Mouse (Mus musculus): Measurements from ENCODE around the gene Ackr3. TPM values are rescaled to one million over a fixed set of nuclear protein-coding genes. Genes with fewer than 3 reads are reported as not detected.

Ackr3 gene
- 1.1 TPM in 1 of 2 replicates, not detected in the other for total RNA-seq (2015; ENCODE audit: low replicate concordance)
- total RNA-seq (2017; ENCODE audit: low replicate concordance), result not detected in 2 replicates

DNA sequence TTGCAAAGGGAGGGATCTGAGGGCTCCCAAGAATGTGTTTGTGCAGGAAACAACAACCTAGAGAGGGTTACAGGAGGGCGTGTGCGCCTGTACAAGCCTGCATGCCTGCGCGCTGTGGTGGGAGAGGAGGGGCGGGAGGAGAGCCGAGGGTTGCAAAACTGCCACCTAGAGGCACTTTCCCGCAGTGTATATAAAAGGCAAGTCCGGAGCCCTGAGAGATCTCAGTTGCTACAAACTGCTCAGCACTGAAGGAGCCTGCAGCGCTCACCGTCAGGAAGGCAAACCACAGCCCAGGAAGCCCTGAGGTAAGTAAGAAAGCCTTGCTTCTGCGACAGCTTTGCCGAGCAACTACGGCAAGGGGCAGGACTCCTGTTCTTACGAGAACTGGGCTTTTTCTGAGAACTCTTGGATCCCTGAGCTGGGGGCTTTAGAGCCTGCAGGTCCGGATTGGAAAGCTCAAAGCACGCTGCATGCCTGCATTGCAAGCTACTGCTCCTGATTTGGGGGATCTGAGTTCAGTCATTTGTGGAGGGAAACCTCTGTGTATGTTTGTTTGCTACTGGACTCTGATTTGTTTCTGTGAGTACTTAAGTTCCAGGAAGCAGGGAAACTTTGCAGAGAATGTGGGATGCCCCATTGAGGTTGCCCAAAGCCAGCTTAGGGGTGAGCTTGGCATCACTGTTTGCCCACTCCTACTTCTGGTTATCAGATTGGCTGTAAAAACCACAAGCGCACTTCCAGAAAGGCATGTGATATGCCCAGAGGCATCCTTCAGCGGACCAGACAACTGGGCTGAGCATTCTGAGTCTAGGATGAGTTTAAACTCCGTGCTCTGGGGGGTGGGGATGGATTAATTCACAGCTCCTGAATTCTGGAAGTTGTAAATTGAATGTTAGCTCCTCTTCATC is at the start of gene Ackr3:
Ackr3 (plus strand) TSS at position 198 of the 908 bp plus-strand sequence.
- ATAC-seq (replicated peaks; ENCODE audit: low FRiP score, poor library complexity, severe bottlenecking), result peak; percentile 32; the same call in 1 of the 2 replicates

DNA sequence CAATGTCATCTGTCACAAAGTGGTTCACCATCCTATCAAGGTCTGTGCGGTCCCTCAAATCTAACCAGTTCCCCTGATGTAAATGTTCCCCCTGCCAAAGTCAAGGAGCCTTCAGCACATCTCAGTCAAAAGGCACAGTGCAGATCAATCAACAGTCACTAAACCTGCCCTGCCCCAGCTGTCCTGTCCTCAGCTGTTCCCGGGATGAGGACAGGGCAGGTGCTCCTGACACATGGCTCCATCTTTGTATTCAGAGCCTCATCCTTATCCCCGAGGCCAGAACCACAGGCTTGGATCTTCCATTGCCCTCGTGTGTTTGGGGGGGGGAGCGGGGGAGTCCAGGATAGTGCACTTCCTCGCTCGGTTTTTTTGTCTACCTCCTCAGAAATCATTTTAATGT is 47.2 kb upstream of the Ackr3 start:
- ATAC-seq (replicated peaks; ENCODE audit: low FRiP score, poor library complexity, severe bottlenecking), result no peak

DNA sequence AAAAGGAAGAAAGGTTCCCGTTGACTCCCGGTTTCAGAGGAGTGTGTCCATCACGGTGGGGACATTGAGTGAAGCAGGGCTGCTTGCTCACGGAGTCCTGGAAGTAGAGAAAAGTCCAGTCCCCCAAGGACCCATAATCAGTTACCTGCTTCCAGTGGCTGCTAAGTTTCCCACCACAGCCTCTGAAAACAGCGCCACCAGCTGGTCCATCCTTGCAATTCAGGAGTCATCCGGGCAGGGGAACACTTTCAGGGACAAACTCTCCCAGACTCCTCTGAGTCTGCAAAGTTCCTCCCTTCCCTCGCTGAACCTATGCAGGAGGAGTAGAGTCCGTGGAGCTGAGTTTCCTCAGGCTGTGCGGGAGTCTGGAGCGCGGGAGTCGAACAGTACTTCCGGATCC is 43.9 kb upstream of the Ackr3 start:
- ATAC-seq (replicated peaks; ENCODE audit: low FRiP score, poor library complexity, severe bottlenecking), result no peak

DNA sequence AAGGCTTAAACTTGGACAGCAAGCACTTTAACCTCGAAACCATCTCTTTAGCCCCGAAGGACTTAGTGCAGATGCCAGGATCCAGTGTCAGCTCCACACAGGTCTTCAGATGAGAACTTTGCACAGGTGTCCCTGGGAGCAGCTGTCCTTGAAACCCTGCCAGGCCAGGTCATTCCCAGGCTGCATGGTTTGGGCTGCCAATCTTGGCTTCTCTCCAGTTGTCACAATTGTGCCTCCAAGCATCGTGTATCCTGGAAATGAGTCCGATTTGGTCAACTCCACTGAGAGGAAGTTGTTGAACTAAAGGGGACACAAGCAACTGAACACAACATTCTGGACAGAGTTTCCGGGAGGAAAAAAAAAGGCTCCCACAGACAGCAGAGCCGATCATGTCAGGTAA is 42.2 kb upstream of the Ackr3 start:
- ATAC-seq (replicated peaks; ENCODE audit: low FRiP score, poor library complexity, severe bottlenecking), result no peak

DNA sequence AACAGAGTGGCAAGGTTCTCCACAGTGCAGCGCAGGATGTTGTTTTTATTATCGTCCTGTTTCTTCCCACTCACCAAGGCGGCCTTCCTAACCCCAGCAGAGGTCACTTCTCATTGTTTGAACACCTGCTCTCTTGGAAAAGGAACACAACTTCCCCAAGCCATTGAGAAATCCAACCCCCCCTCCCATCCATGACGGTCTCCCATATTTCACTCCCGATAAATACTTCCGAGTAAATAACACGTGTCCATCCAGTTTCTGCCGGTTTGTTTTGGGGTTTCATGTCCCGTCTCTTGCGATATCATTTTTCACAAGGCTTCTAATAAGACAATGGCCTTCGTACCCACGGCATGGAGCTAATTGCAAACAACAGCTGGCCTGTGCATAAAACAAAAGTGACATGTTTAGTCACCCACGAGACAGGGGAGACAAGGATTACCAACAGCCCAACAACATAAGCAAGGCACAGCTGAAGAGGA is 41.4 kb upstream of the Ackr3 start:
- ATAC-seq (replicated peaks; ENCODE audit: low FRiP score, poor library complexity, severe bottlenecking), result no peak

DNA sequence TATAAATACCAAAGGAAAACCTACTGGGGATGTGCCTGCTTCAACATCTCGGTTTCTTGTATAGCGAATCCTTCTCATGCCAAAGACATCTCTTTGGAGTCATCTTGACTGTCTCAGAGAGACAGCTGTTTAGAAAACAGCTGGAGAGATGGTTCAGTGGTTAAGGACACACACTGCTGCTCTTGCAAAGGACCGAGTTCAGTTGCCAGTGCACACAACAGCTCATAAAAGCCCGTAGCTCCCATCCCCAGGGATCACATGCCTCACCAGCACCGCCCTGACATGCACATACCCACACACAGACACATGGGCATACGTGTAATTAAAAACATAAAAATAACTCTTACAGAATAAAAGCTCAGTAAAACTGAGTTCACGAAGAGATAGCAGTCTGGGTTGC is 40.6 kb upstream of the Ackr3 start:
- ATAC-seq (replicated peaks; ENCODE audit: low FRiP score, poor library complexity, severe bottlenecking), result no peak

DNA sequence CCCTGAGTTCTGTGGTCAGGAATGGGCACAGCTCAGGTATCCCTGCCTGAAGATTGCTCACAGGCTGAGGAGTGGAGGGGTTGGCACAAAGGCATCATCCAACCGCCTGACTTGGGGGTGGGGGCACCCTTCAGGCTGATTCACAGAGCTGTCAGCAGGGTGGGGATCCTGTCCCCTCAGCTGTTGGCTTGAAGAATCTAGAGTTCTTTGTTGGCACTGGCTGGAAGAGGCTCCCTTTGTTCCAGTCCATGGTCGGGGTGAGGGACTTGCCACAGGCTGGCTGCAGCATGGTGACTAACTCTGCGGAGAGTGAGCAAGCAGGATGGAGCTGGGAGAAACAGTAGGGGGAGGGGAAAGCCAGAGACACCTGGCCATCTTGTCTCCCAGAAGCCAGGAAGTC is 39.5 kb upstream of the Ackr3 start:
- ATAC-seq (replicated peaks; ENCODE audit: low FRiP score, poor library complexity, severe bottlenecking), result no peak

DNA sequence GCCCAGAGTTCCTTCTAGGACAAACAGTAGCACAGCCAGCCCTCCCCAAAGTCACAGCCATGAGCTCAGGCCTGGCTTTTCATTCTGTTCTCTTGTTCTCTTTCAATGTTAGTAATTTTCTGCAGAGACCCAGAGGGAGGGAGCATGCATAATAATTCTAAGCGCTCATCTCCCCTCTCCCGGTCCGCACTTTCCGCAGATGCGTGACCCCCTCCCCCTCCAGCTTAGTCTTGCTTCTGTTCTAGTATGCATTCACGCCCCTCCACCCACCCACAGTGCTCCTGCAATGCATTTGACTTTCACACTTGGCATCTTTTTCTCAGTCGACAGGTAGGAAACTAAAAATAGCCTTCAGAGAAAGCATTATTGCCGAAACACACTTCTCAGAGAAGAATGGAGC is 29.4 kb upstream of the Ackr3 start:
- ATAC-seq (replicated peaks; ENCODE audit: low FRiP score, poor library complexity, severe bottlenecking), result no peak

DNA sequence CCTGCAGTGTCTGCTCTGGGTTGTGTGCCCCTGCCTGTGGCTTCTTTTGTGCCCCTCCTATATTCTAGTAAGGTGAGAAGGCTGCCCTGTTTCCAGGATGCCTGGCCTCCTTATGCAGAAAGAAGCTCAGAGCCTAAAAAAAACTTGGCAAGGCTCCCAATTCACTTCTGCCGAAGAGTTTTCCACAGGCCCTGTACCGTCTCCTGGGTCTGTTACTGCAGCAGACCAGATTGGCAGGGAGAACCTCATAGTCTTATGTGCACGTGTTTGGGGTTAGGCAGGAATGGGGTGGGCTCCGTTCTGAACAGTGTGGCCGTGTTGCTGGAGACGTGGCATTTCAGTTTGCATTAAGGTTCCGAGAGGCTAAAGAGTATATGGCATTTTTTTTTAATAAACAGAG is 27.6 kb upstream of the Ackr3 start:
- no peak for ATAC-seq (replicated peaks; ENCODE audit: low FRiP score, poor library complexity, severe bottlenecking)

DNA sequence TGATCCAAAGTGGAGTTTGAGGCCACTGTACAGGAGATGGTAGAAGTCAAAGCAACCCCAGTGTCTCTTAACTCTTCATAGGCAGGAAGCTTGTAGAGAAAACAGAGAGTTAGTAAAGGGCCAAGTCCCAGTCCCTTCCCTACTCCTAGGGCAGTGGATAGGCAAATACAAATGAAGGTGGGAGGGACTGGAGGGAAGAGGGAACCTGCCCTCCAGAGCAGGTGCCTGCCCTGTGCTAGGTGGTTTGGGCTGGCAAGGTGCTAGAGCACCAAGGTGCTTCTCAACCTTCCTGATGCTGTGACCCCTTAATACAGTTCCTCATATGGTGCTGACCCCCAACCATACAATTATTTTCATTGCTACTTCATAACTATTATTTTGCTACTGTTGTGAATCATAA is 26.2 kb upstream of the Ackr3 start:
- no peak for ATAC-seq (replicated peaks; ENCODE audit: low FRiP score, poor library complexity, severe bottlenecking)

DNA sequence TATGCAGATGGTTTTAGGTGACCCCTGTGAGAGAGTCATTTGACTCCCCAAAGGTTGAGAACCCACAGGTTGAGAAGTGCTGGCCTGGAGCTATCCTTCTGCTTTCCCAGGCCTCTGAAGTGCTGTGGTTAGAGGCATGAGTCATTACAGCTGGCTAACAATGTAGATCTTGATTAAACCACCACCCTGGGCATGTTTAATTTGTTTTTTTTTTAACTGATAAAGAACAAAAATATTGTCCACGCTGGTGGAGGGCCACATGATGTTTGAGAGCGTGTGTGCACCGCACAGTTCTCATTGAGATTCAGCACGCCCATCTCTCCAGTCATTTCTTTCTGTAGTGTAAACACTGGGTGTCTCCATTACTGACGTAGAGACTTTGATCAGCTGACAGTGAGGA is 25.8 kb upstream of the Ackr3 start:
- ATAC-seq (replicated peaks; ENCODE audit: low FRiP score, poor library complexity, severe bottlenecking), result no peak

DNA sequence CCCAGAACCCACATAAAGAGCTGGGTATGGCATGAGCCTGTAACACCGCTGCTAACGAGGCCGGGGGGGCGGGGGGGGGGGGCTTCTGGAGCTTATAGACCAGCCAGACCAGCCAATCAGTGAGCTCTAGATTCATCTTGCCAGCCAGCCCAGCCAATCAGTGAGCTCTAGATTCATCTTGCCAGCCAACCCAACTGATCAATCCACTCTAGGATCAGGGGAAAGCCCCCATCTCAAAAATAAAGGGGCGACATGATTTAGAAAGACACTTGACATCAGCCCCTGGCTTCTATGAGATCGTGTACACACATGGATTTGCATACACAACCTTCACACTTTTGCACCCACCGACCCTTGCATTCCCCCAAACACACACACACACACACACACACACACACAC is 23.3 kb upstream of the Ackr3 start:
- no peak for ATAC-seq (replicated peaks; ENCODE audit: low FRiP score, poor library complexity, severe bottlenecking)

DNA sequence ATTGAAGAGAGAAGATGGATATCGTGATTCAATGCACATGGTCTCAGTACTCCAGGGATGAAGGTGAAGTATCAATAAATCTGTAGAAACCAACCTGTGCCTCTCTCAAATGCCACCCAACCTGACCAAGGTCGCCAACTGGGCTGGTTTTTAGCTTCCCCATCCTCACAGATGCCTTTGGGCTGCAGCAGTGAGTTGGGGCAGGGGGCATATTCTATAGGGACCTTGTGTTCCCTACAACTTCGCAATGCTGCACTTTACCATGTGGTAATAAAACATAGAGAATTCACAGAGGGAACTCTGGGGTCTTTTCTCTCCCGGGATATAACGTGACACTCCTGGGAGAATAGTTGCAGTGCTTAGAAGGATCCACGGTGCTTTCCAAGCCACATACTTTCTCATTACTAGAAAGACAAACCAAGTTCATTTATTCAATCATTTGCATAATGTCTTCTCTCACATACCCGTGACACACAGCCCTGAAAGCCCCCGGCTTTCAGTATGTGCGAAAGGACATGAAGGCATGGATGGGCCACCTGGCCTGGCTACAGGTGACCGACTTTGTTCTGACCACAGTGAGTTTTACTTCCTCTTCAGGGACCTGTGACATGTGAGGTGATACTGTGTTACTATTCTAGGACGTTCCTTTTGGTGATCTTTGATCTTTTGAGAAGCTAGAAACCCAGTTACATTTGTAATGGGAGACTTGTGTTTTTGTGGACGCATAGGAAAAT is 22.6 kb upstream of the Ackr3 start:
- ATAC-seq (replicated peaks; ENCODE audit: low FRiP score, poor library complexity, severe bottlenecking), result no peak

DNA sequence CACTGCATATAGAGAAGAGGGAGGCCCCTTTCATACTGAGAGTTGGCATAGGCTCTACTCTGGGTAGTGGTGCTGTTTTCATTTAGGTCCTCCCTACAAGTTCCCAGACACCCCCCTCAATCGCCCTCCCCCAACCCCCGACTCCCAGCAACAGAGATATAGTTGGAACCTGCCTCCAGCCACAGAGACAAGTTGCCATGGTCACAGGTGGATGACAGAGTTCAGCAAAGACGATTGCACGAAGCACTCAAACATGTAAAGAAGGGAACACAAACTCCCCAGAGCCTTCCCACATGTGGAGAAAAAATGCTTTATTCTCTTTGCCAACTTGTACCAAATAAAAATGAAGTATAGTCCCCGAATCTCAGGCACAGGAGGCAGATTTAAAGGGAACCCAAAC is 21.3 kb upstream of the Ackr3 start:
- ATAC-seq (replicated peaks; ENCODE audit: low FRiP score, poor library complexity, severe bottlenecking), result no peak

DNA sequence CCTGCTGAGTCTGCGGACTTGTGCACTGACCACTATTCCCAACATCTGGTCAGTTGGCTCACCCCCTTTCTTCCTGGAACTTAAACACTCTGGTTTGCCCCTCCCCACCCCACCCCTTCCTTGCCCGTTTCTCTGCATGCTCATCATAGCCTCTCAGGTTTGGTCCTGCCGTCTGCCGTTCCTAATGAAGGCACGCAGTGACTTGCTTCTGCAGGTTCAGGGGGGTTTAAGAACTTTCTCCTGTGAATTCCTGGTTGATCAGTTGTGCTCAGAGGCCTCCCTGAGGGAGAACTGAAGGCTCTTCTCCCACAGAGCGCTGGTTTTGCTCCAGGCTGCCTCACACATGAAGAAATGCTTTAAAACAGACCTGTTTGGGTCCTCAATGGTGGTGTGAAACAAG is 20.2 kb upstream of the Ackr3 start:
- ATAC-seq (replicated peaks; ENCODE audit: low FRiP score, poor library complexity, severe bottlenecking), result no peak

DNA sequence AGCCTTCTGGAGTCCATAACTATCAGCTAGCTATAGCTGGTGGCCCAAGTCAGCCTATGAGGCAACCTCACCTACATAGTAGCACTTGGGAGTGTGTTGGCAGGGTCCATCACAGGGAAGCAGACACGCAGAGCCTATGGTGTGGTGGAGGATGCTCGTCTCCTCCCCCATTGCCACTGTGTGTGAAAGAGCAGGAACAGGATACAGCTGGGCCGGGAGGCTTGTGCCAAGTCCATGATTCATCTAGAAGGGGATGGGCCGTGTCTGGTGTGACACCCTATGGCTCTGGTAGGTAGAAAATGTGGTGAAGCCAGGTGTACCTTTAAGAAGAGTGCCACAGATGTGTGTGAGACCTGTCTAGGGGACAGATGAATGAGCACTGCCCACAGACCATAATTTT is 17.6 kb upstream of the Ackr3 start:
- ATAC-seq (replicated peaks; ENCODE audit: low FRiP score, poor library complexity, severe bottlenecking), result no peak

DNA sequence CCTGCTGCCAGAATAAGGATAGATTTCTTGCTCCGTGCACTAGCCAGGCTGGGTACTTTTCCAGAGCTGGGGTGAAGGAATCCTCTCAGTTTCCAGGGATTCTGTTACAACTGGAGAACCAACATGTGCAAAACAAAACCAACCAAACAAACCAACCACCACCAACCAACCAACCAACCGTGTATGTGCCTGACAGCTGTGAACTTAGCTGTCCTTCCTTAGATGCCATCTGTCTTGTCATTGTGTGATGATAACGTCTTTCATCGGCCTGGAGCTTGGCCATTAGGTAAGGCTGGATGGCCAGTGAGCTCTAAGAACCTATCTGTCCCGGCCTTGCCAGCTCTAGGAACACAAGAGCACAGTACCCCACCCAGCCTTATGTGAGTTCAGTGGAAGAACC is 16.9 kb upstream of the Ackr3 start:
- ATAC-seq (replicated peaks; ENCODE audit: low FRiP score, poor library complexity, severe bottlenecking), result no peak

DNA sequence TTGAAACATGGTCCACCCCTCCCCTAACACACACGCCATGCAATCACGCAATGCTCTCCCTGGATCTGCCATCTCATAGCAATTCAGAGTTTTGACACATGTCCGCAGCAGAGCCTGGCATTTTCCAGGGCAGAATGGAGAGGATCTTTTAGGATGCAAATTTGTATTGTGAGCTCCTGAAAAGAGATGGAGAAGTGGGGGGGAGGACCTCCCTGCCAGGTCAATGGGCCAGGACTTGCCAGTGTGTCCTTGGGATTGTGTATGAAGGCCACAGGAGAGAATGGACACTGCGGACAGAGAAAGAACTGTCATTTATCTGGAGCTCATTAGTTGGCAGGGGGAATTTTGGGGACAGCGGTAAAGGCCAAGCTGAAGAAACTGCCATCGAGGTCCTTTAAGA is 14.7 kb upstream of the Ackr3 start:
- ATAC-seq (replicated peaks; ENCODE audit: low FRiP score, poor library complexity, severe bottlenecking), result no peak

DNA sequence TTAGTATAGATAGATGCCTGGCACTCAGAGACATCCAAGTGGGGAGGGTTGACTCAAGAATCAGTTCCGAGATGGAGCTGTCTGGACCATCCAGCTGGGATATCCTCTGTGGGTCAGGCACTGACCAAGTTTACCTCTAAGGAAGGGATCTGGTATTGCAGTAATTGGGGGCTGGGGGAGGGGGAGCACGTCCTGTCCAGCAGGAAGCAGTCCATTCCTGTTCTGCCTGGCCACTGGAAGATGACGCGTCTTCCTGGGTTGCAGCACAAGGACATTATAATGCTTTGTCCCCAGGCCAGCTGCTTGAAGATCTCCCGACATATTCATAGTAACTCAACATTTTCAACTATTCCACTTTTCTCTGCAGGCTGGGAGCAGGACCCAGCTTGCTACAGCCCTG is 2.5 kb upstream of the Ackr3 start:
- ATAC-seq (replicated peaks; ENCODE audit: low FRiP score, poor library complexity, severe bottlenecking), result no peak

DNA sequence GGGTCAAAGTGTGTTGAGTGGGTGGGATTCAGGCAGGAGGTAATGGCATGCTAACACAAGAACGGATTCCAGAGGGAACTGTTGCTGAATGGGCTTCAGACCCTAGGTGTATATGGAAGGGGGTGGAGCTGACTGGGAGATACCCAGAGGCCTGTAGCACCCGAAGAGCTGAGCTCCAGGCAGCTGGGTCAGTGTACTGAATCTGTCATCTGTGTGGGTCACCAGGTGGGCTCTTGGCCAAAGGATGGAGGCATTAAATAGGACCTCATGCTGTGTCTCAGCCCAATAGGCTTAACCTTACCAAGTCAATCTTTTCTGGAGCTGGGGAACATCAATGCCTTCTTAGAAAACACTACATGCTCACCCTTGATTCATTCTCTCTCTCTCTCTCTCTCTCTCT is 2.1 kb upstream of the Ackr3 start:
- no peak for ATAC-seq (replicated peaks; ENCODE audit: low FRiP score, poor library complexity, severe bottlenecking)
